Mouse (Mus musculus): ENCODE results near the gene Sytl2. TPM values are rescaled to one million over a fixed set of nuclear protein-coding genes. Genes with fewer than 3 reads are reported as not detected.

Sytl2 gene
- total and polyA plus RNA-seq, 3 experiments = not detected

DNA sequence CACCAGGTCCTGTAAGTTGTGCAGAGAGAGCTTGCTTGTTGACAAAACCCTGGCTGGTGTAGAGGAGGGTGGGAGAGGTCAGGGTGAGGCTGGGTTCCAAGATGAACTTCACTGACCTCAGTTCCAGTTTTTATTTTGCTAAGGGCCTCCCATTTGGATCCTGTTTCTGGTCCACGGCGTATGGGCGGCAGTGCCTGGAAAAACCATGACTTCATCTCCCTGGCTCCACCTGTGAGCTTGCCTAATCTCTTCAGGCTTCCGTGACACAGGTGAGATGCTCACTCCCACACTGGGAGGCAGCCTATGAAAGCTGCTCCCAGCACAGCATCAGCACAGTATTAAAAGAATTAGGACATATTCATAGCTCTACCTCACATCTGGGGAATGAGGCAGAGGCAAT, 24.3 kb upstream of the Sytl2 start:
- Histone ChIP-seq H3K9me3 (replicated peaks; ENCODE audit: insufficient read depth, low read length) (no peaks in the 10 kb centered on the region), H3K4me1 (ENCODE audit: control insufficient read depth in 1 of 2, insufficient read depth in 2 of 2, low read length in 2 of 2) (no peaks in the 10 kb centered on the region), H3K9ac (ENCODE audit: control insufficient read depth, low read depth, low read length, poor library complexity, severe bottlenecking) (no peak overlapping the region), H3K27me3 (ENCODE audit: control insufficient read depth in 1 of 2, insufficient read depth in 2 of 2, low read length in 2 of 2) (peaks cover 0 to 4% of the 10 kb centered on the region in 2 experiments; a peak in 2 of 4 replicates), H3K27ac (ENCODE audit: control insufficient read depth, low read depth, low read length) (no peak overlapping the region), H3K36me3 (ENCODE audit: control insufficient read depth in 1 of 2, insufficient read depth in 2 of 2, low read length in 2 of 2) (no peaks in the 10 kb centered on the region), H3K79me2 (ENCODE audit: control insufficient read depth, insufficient read depth, low read length, poor library complexity) (no peaks in the 10 kb centered on the region), H3K4me3 (ENCODE audit: control insufficient read depth in 1 of 2, insufficient read depth in 1 of 2, low read depth in 2 of 2, low read length in 2 of 2) (no peak overlapping the region)
- no peak for DNase-seq (ENCODE audit: low read depth, low spot score)
- TF ChIP-seq POLR2A (IDR thresholded peaks at IDR 0.05; ENCODE audit: control insufficient read depth in 1 of 2, insufficient read depth in 1 of 2, low read depth in 1 of 2, low read length in 2 of 2, poor library complexity in 1 of 2) = no peak
- no peak for TF ChIP-seq TBP (IDR thresholded peaks at IDR 0.05; ENCODE audit: low read depth, low read length)
- TF ChIP-seq GATA1 (IDR thresholded peaks at IDR 0.05; ENCODE audit: low read depth, low read length) = no peak
- TF ChIP-seq POLR2AphosphoS2 (IDR thresholded peaks at IDR 0.05; ENCODE audit: low read length) = no peak
- TF ChIP-seq NELFE (IDR thresholded peaks at IDR 0.05; ENCODE audit: low read depth, low read length) = no peak
- TF ChIP-seq MYB (IDR thresholded peaks at IDR 0.05; ENCODE audit: low read depth, low read length) = no peak
- TF ChIP-seq CTCF (IDR thresholded peaks at IDR 0.05 in 2 of 3, conservative IDR thresholded peaks at IDR 0.05 in 1 of 3; ENCODE audit: control insufficient read depth in 1 of 3, insufficient read depth in 1 of 3, low read depth in 2 of 3, low read length in 3 of 3, poor library complexity in 1 of 3, severe bottlenecking in 1 of 3) = no peak
- TF ChIP-seq ZC3H11A (IDR thresholded peaks at IDR 0.05; ENCODE audit: low read depth, low read length) = no peak
- TF ChIP-seq ZNF384 (IDR thresholded peaks at IDR 0.05; ENCODE audit: low read depth, low read length) = no peak
- no peak for TF ChIP-seq TCF12 (IDR thresholded peaks at IDR 0.05; ENCODE audit: low read depth, low read length)

DNA sequence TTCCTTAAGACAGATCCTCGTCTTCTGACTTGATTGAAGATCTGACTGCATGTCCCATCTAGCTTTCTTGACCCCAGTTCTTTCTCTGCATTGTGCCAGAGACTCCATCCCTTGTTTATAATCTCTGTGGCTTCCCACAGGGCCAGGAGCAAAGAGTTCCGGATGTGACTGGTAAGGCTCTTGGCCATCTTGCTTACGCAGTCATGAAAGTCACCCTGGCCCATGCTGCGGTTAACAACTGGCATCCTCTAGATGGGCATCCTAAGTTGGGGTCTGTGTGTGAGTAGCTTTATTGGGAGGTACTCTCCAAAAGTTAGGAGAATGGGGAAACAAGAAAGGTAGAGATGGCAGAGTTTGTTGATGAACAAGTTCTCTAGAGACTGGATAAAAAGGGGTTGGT, 22.9 kb upstream of the Sytl2 start:
- DNase-seq (ENCODE audit: low read depth, low spot score) = no peak
- H3K9me3 ChIP-seq (replicated peaks; ENCODE audit: insufficient read depth, low read length) = no peaks in the 10 kb centered on the region
- H3K27me3 ChIP-seq (ENCODE audit: control insufficient read depth in 1 of 2, insufficient read depth in 2 of 2, low read length in 2 of 2) = peaks cover 0 to 7% of the 10 kb centered on the region in 2 experiments; a peak in 2 of 4 replicates
- H3K79me2 ChIP-seq (ENCODE audit: control insufficient read depth, insufficient read depth, low read length, poor library complexity) = no peaks in the 10 kb centered on the region
- TF ChIP-seq GATA1 (IDR thresholded peaks at IDR 0.05; ENCODE audit: low read depth, low read length) = no peak
- no peak for TF ChIP-seq RCOR1 (IDR thresholded peaks at IDR 0.05; ENCODE audit: low read depth, low read length)
- no peak for TF ChIP-seq KAT2A (conservative IDR thresholded peaks at IDR 0.05; ENCODE audit: low read depth, low read length)
- no peak for TF ChIP-seq MXI1 (IDR thresholded peaks at IDR 0.05; ENCODE audit: low read depth, low read length)
- TF ChIP-seq MYB (IDR thresholded peaks at IDR 0.05; ENCODE audit: low read depth, low read length) = no peak
- no peak for TF ChIP-seq MAZ (IDR thresholded peaks at IDR 0.05; ENCODE audit: low read depth, low read length)
- TF ChIP-seq CHD1 (IDR thresholded peaks at IDR 0.05; ENCODE audit: low read depth, low read length) = no peak
- no peak for TF ChIP-seq USF2 (IDR thresholded peaks at IDR 0.05; ENCODE audit: borderline replicate concordance in 1 of 2, insufficient read depth in 1 of 2, low read depth in 1 of 2, low read length in 2 of 2)
- TF ChIP-seq MEF2A (IDR thresholded peaks at IDR 0.05; ENCODE audit: extremely low read depth, insufficient replicate concordance, low read depth, low read length, poor library complexity, severe bottlenecking) = no peak
- no peak for TF ChIP-seq UBTF (IDR thresholded peaks at IDR 0.05; ENCODE audit: borderline replicate concordance, insufficient read depth, low read depth, low read length)
- no peak for TF ChIP-seq USF1 (IDR thresholded peaks at IDR 0.05; ENCODE audit: low read depth, low read length)
- no peak for TF ChIP-seq TBP (IDR thresholded peaks at IDR 0.05; ENCODE audit: low read depth, low read length)
- no peak for TF ChIP-seq SMC3 (IDR thresholded peaks at IDR 0.05; ENCODE audit: low read depth, low read length)
- no peak for TF ChIP-seq CHD2 (IDR thresholded peaks at IDR 0.05; ENCODE audit: low read length)
- no peak for TF ChIP-seq MAX (IDR thresholded peaks at IDR 0.05; ENCODE audit: low read length)
- TF ChIP-seq CTCF (IDR thresholded peaks at IDR 0.05 in 2 of 3, conservative IDR thresholded peaks at IDR 0.05 in 1 of 3; ENCODE audit: control insufficient read depth in 1 of 3, insufficient read depth in 1 of 3, low read depth in 2 of 3, low read length in 3 of 3, poor library complexity in 1 of 3, severe bottlenecking in 1 of 3) = no peak
- TF ChIP-seq RAD21 (IDR thresholded peaks at IDR 0.05; ENCODE audit: low read depth, low read length) = no peak
- no peak overlapping the region for H3K27ac ChIP-seq (ENCODE audit: control insufficient read depth, low read depth, low read length)
- no peak overlapping the region for H3K4me3 ChIP-seq (ENCODE audit: control insufficient read depth in 1 of 2, insufficient read depth in 1 of 2, low read depth in 2 of 2, low read length in 2 of 2)
- H3K9ac ChIP-seq (ENCODE audit: control insufficient read depth, low read depth, low read length, poor library complexity, severe bottlenecking) = no peak overlapping the region
- H3K36me3 ChIP-seq (ENCODE audit: control insufficient read depth in 1 of 2, insufficient read depth in 2 of 2, low read length in 2 of 2) = no peaks in the 10 kb centered on the region
- H3K4me1 ChIP-seq (ENCODE audit: control insufficient read depth in 1 of 2, insufficient read depth in 2 of 2, low read length in 2 of 2) = no peaks in the 10 kb centered on the region
